Mouse (Mus musculus) ES-Bruce4 (cell line): ENCODE measurements around the gene Mat1a. TPM values are rescaled to one million over a fixed set of nuclear protein-coding genes. Genes with fewer than 3 reads are reported as not detected.

Experiments
- H3K27ac ChIP-seq: 2 replicates; pipeline ENCODE4 v1.5.1; 2012; ENCODE audit warnings: low read length, inconsistent platforms; ENCODE audit not compliant: insufficient read depth
- H3K27me3 ChIP-seq: 2 replicates; pipeline ENCODE4 v1.6.1; 2012; ENCODE audit warnings: mild to moderate bottlenecking, low read length, inconsistent platforms; ENCODE audit not compliant: control insufficient read depth, poor library complexity, insufficient read depth, severe bottlenecking
- H3K36me3 ChIP-seq: 2 replicates; pipeline ENCODE4 v1.6.1; 2012; ENCODE audit warnings: inconsistent platforms, mild to moderate bottlenecking, low read length, moderate library complexity; ENCODE audit not compliant: control insufficient read depth, poor library complexity, insufficient read depth, severe bottlenecking
- H3K4me1 ChIP-seq: one replicate; pipeline ENCODE4 v1.8.1; 2011; ENCODE audit warnings: low read length; ENCODE audit not compliant: control insufficient read depth, insufficient read depth
- H3K4me3 ChIP-seq: 2 replicates; pipeline ENCODE4 v1.5.1; 2011; ENCODE audit warnings: low read depth, mild to moderate bottlenecking, low read length
- H3K9ac ChIP-seq: 2 replicates; pipeline ENCODE4 v1.6.1; 2012; ENCODE audit warnings: low read depth, mild to moderate bottlenecking, inconsistent platforms; ENCODE audit not compliant: poor library complexity, severe bottlenecking
- H3K9me3 ChIP-seq: replicated peaks from 2 replicates; pipeline ENCODE4 v1.6.1; 2012; ENCODE audit warnings: mild to moderate bottlenecking, low read length, inconsistent platforms; ENCODE audit not compliant: control insufficient read depth, poor library complexity, insufficient read depth, severe bottlenecking
- CTCF ChIP-seq: IDR thresholded peaks from one replicate; pipeline ENCODE4 v1.8.1; 2011; ENCODE audit warnings: low read depth, low read length
- EP300 ChIP-seq: IDR thresholded peaks from 2 replicates; pipeline ENCODE4 v1.6.1; 2011; ENCODE audit warnings: low read depth, low read length; ENCODE audit not compliant: insufficient read depth
- POLR2A ChIP-seq: IDR thresholded peaks from one replicate; pipeline ENCODE4 v1.8.1; 2011; ENCODE audit warnings: low read length; ENCODE audit not compliant: insufficient read depth
- polyA plus RNA-seq: library from polyadenylated mRNA; stranded (reverse); fragments of >200 nt; gene quantifications from 2 replicates; pipeline ENCODE4 v1.2.4, GENCODE M21; 2011; ENCODE audit warnings: low read depth; ENCODE audit not compliant: missing spikeins, insufficient read depth, insufficient read length

Gene Mat1a
- polyA plus RNA-seq, 1 experiment = 0.52 TPM

- H3K27ac ChIP-seq = no peak overlapping the region
- H3K36me3 ChIP-seq = no peaks in the 10 kb centered on the region
- no peaks in the 10 kb centered on the region for H3K9me3 ChIP-seq
- TF ChIP-seq POLR2A (no peak), CTCF (no peak), EP300 (no peak)
- H3K27me3 ChIP-seq = no peaks in the 10 kb centered on the region
- no peaks in the 10 kb centered on the region for H3K4me1 ChIP-seq
- no peak overlapping the region for H3K9ac ChIP-seq
- no peak overlapping the region for H3K4me3 ChIP-seq
These were observed 23.2 kb downstream of the Mat1a start for GRCm38 (mm10) chr14:41127997-41128396.

- Histone ChIP-seq H3K4me1 (no peaks in the 10 kb centered on the region), H3K27ac (no peak within 1 kb of the TSS), H3K9ac (no peak within 1 kb of the TSS), H3K27me3 (no peaks in the 10 kb centered on the region), H3K4me3 (no peak within 1 kb of the TSS), H3K36me3 (no peaks in the 10 kb centered on the region), H3K9me3 (no peaks in the 10 kb centered on the region)
- TF ChIP-seq EP300 (no peak), POLR2A (no peak)
These were observed 26.7 kb downstream of the Mat1a start, which contains the start of gene Sftpa1 for GRCm38 (mm10) chr14:41131540-41131939. Sftpa1 (plus strand) TSS chr14:41131782.

GRCm38 (mm10) chr14:41137006-41137405 is 32.2 kb downstream of the Mat1a start:
- no peak overlapping the region for H3K27ac ChIP-seq
- H3K36me3 ChIP-seq = no peaks in the 10 kb centered on the region
- no peak for TF ChIP-seq CTCF
- no peak for TF ChIP-seq EP300

DNA sequence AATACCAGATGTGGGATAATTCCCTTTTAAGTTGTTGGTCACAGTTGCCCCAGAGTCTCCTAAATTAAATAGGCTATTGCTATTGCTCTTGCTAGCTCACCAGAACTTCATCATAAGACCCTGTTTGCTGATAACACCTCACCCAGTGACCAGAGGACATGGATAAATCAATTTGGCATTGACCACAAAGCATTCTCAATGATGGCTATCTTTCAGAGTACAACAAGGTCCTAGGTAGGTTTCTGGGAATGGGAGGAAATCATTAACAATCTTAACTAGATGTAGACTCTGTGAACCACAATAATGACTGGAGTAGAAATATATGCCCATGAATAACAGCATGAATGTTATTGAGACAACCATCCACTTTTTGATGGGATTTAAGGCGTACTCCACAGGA is 35.9 kb downstream of the Mat1a start:
- Histone ChIP-seq H3K4me3 (no peak overlapping the region), H3K27ac (no peak overlapping the region), H3K9me3 (no peaks in the 10 kb centered on the region), H3K27me3 (no peaks in the 10 kb centered on the region), H3K9ac (no peak overlapping the region), H3K4me1 (no peaks in the 10 kb centered on the region), H3K36me3 (no peaks in the 10 kb centered on the region)
- TF ChIP-seq EP300 (no peak), CTCF (no peak), POLR2A (no peak)

More at GRCm38 (mm10) chr14:41137006-41137405, 32.2 kb downstream of the Mat1a start:
- Histone ChIP-seq H3K9ac (no peak overlapping the region), H3K4me3 (no peak overlapping the region), H3K9me3 (no peaks in the 10 kb centered on the region), H3K4me1 (no peaks in the 10 kb centered on the region), H3K27me3 (no peaks in the 10 kb centered on the region)

DNA sequence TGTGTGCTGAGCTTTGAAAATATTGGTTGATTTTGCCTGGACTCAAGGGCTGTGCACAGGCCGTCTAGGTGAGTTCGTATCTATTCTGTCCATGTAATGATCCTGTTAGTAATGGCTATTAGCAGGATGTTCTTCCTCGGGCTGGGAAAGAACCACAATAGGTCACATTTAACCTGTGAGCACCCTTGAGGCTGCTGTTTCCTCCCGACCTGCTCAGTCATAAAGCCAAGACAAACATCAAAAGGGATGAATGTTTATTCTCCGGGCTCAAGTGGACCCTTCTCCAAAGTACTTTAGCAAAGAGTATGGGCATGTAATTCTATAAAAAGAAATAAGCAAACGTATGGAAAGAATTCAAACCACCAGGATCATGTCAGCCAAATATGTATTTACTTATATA is 41.2 kb downstream of the Mat1a start:
- Histone ChIP-seq H3K4me3 (no peak overlapping the region), H3K27ac (no peak overlapping the region), H3K4me1 (no peaks in the 10 kb centered on the region), H3K9ac (no peak overlapping the region), H3K9me3 (no peaks in the 10 kb centered on the region), H3K27me3 (no peaks in the 10 kb centered on the region), H3K36me3 (no peaks in the 10 kb centered on the region)
- TF ChIP-seq CTCF (no peak), POLR2A (no peak), EP300 (no peak)

- Histone ChIP-seq H3K4me1 (no peaks in the 10 kb centered on the region), H3K4me3 (no peak overlapping the region), H3K36me3 (no peaks in the 10 kb centered on the region), H3K9me3 (no peaks in the 10 kb centered on the region), H3K27me3 (no peaks in the 10 kb centered on the region), H3K27ac (no peak overlapping the region), H3K9ac (no peak overlapping the region)
- TF ChIP-seq POLR2A (no peak), CTCF (no peak), EP300 (no peak)
These were observed 42.1 kb downstream of the Mat1a start for GRCm38 (mm10) chr14:41146922-41147321.
